Mouse (Mus musculus) heart, embryonic 12.5 days (tissue): ENCODE results near the gene Olfr1252. TPM values are rescaled to one million over a fixed set of nuclear protein-coding genes. Genes with fewer than 3 reads are reported as not detected.

ENCODE experiments used
- ATAC-seq: fragments of 200-750 bp; cut with Nextera tagmentation; 2 replicates; pipeline ENCODE4 v1.8.0; 2017; ENCODE audit warnings: moderate TSS enrichment, moderate library complexity; ENCODE audit not compliant: insufficient number of reproducible peaks, low FRiP score
- H3K27ac ChIP-seq: fragments of 300-500 bp; sonication (generic); 2 replicates; pipeline ENCODE4 v1.5.1; 2016; ENCODE audit warnings: mild to moderate bottlenecking, moderate library complexity; ENCODE audit not compliant: poor library complexity, severe bottlenecking
- H3K27me3 ChIP-seq: fragments of 300-500 bp; sonication (generic); replicated peaks from 2 replicates; pipeline ENCODE4 v1.6.1; 2016; ENCODE audit warnings: mild to moderate bottlenecking, moderate library complexity
- H3K36me3 ChIP-seq: fragments of 300-500 bp; sonication (generic); 2 replicates; pipeline ENCODE4 v1.6.1; 2016; ENCODE audit warnings: mild to moderate bottlenecking, moderate library complexity
- H3K4me1 ChIP-seq: fragments of 300-500 bp; sonication (generic); replicated peaks from 2 replicates; pipeline ENCODE4 v1.6.1; 2016; ENCODE audit warnings: mild to moderate bottlenecking
- H3K4me2 ChIP-seq: fragments of 300-500 bp; sonication (generic); 2 replicates; pipeline ENCODE4 v1.6.1; 2016; ENCODE audit warnings: mild to moderate bottlenecking, moderate library complexity
- H3K4me3 ChIP-seq: fragments of 300-500 bp; sonication (generic); 2 replicates; pipeline ENCODE4 v1.5.1; 2016; ENCODE audit warnings: mild to moderate bottlenecking
- H3K9ac ChIP-seq: fragments of 300-500 bp; sonication (generic); 2 replicates; pipeline ENCODE4 v1.6.1; 2016; ENCODE audit warnings: mild to moderate bottlenecking, moderate library complexity
- H3K9me3 ChIP-seq: fragments of 300-500 bp; sonication (generic); replicated peaks from 2 replicates; pipeline ENCODE4 v1.6.1; 2016; ENCODE audit warnings: mild to moderate bottlenecking, moderate library complexity
- WGBS: fragments of 180-500 bp; shearing (Covaris S2); methylation state at CpG from one replicate; pipeline ENCODE4 v1.1.7; 2016; 5-methylcytosine and 5-hydroxymethylcytosine counted together
- polyA plus RNA-seq: library from polyadenylated mRNA; unstranded; fragments of >200 nt; fragmentation: Nextera tagmentation; extraction: Ambion mirVana; gene quantifications from 2 replicates; pipeline ENCODE4 v1.2.1, GENCODE M21; 2016

Gene Olfr1252
- not detected in 2 replicates for polyA plus RNA-seq

GRCm38 (mm10) chr2:89724912-89725311 lies at the start of gene Olfr1252:
Gene Olfr1252, minus strand, starts transcription at chr2:89725012.
- WGBS = 35% methylated on average over 1 of the region's 1 CpGs
- no peak for ATAC-seq
- Histone ChIP-seq H3K4me1 (no peaks in the 10 kb centered on the region), H3K36me3 (no peaks in the 10 kb centered on the region), H3K27me3 (no peaks in the 10 kb centered on the region), H3K4me2 (no peak within 1 kb of the TSS), H3K4me3 (no peak within 1 kb of the TSS), H3K9me3 (no peaks in the 10 kb centered on the region), H3K27ac (no peak within 1 kb of the TSS), H3K9ac (no peak within 1 kb of the TSS)

- 85% methylated on average over 1 of the region's 1 CpGs for WGBS
- no peaks in the 10 kb centered on the region for H3K36me3 ChIP-seq
- H3K4me1 ChIP-seq = no peaks in the 10 kb centered on the region
- no peaks in the 10 kb centered on the region for H3K9me3 ChIP-seq
- no peak for ATAC-seq
- no peaks in the 10 kb centered on the region for H3K27me3 ChIP-seq
- H3K4me3 ChIP-seq = no peak within 1 kb of the TSS
- H3K27ac ChIP-seq = no peak within 1 kb of the TSS
- no peak within 1 kb of the TSS for H3K9ac ChIP-seq
- H3K4me2 ChIP-seq = no peak within 1 kb of the TSS
Observed at GRCm38 (mm10) chr2:89756990-89757389, 32.2 kb upstream of the Olfr1252 start, which contains the start of gene Olfr1253. Gene Olfr1253, minus strand, starts transcription at chr2:89757090.

- 76% methylated on average over 6 of the region's 6 CpGs for WGBS
Observed at GRCm38 (mm10) chr2:89691980-89692379, 32.8 kb downstream of the Olfr1252 start.

GRCm38 (mm10) chr2:89671836-89672235 lies 53.0 kb downstream of the Olfr1252 start, which contains the start of gene Olfr1251:
Gene Olfr1251, minus strand, starts transcription at chr2:89671936.
- no peaks in the 10 kb centered on the region for H3K36me3 ChIP-seq
- H3K27ac ChIP-seq = no peak within 1 kb of the TSS
- no peaks in the 10 kb centered on the region for H3K27me3 ChIP-seq
- H3K9me3 ChIP-seq = no peaks in the 10 kb centered on the region
- ATAC-seq = no peak
- H3K4me2 ChIP-seq = no peak within 1 kb of the TSS
- no peak within 1 kb of the TSS for H3K9ac ChIP-seq
- no peaks in the 10 kb centered on the region for H3K4me1 ChIP-seq
- no peak within 1 kb of the TSS for H3K4me3 ChIP-seq

More at GRCm38 (mm10) chr2:89691980-89692379, 32.8 kb downstream of the Olfr1252 start:
- Histone ChIP-seq H3K4me2 (no peak overlapping the region), H3K27me3 (no peaks in the 10 kb centered on the region), H3K4me3 (no peak overlapping the region), H3K4me1 (no peaks in the 10 kb centered on the region), H3K9ac (no peak overlapping the region), H3K9me3 (no peaks in the 10 kb centered on the region), H3K27ac (no peak overlapping the region), H3K36me3 (no peaks in the 10 kb centered on the region)
- no peak for ATAC-seq

Other genes with a start within 250 kb of the Olfr1252 start
- not detected in 2 replicates for gene Olfr1241, start 237.9 kb downstream of the Olfr1252 start, polyA plus RNA-seq
- not detected in 2 replicates for gene Olfr1242, start 226.7 kb downstream of the Olfr1252 start, polyA plus RNA-seq
- not detected in 2 replicates for gene Olfr1243, start 193.5 kb downstream of the Olfr1252 start, polyA plus RNA-seq
- not detected in 2 replicates for gene Olfr1245, start 146.6 kb downstream of the Olfr1252 start, polyA plus RNA-seq
- gene Olfr1246, start 131.9 kb downstream of the Olfr1252 start, polyA plus RNA-seq = not detected in 2 replicates
- gene Olfr1247, start 110.9 kb downstream of the Olfr1252 start, polyA plus RNA-seq = not detected in 2 replicates
- not detected in 2 replicates for gene Olfr1248, start 106.8 kb downstream of the Olfr1252 start, polyA plus RNA-seq
- gene Olfr1249, start 90.0 kb downstream of the Olfr1252 start, polyA plus RNA-seq = not detected in 2 replicates
- not detected in 2 replicates for gene Olfr1250, start 63.5 kb downstream of the Olfr1252 start, polyA plus RNA-seq
- not detected in 2 replicates for gene Olfr1251, start 53.1 kb downstream of the Olfr1252 start, polyA plus RNA-seq
- not detected in 2 replicates for gene Olfr1253, start 32.1 kb upstream of the Olfr1252 start, polyA plus RNA-seq
- gene Olfr1254, start 68.6 kb upstream of the Olfr1252 start, polyA plus RNA-seq = not detected in 2 replicates
- gene Olfr1255, start 87.0 kb upstream of the Olfr1252 start, polyA plus RNA-seq = not detected in 2 replicates
- not detected in 2 replicates for gene Olfr1256, start 116.5 kb upstream of the Olfr1252 start, polyA plus RNA-seq
- gene Olfr48, start 123.2 kb upstream of the Olfr1252 start, polyA plus RNA-seq = not detected in 2 replicates
- not detected in 2 replicates for gene Olfr1257, start 153.4 kb upstream of the Olfr1252 start, polyA plus RNA-seq
- gene Olfr1258, start 202.3 kb upstream of the Olfr1252 start, polyA plus RNA-seq = not detected in 2 replicates
- not detected in 2 replicates for gene Olfr1259, start 223.7 kb upstream of the Olfr1252 start, polyA plus RNA-seq
- gene Olfr1260, start 249.3 kb upstream of the Olfr1252 start, polyA plus RNA-seq = not detected in 2 replicates